Mouse (Mus musculus) mesoderm, embryonic 11.5 days (tissue): ENCODE measurements around the gene Rnf115.
"Not testable (repeated sequence)": the region's sequence is repeated elsewhere in the genome, so short reads cannot be mapped to it uniquely, and the experiment has no call there.

ENCODE experiments used
- DNase-seq: peaks from one replicate; pipeline ENCODE4 v3.0.0-alpha.2; 2012; ENCODE audit warnings: low read depth, low spot score

Gene Rnf115

GRCm38 (mm10) chr3:96727343-96727827, at the start of gene Rnf115, which contains the start of gene Polr3c:
TSS of gene Rnf115 (plus strand) at chr3:96727664.
TSS of gene Polr3c (minus strand) at chr3:96727628.
- DNase-seq, result peak; percentile 91

- DNase-seq, result no peak
Measured at GRCm38 (mm10) chr3:96678456-96678855, 49.0 kb upstream of the Rnf115 start.

- no peak for DNase-seq
Measured at GRCm38 (mm10) chr3:96679159-96679674, 48.2 kb upstream of the Rnf115 start.

GRCm38 (mm10) chr3:96680269-96680956, 47.1 kb upstream of the Rnf115 start:
- no peak for DNase-seq

GRCm38 (mm10) chr3:96683496-96683895, 44.0 kb upstream of the Rnf115 start:
- DNase-seq, result no peak

DNA sequence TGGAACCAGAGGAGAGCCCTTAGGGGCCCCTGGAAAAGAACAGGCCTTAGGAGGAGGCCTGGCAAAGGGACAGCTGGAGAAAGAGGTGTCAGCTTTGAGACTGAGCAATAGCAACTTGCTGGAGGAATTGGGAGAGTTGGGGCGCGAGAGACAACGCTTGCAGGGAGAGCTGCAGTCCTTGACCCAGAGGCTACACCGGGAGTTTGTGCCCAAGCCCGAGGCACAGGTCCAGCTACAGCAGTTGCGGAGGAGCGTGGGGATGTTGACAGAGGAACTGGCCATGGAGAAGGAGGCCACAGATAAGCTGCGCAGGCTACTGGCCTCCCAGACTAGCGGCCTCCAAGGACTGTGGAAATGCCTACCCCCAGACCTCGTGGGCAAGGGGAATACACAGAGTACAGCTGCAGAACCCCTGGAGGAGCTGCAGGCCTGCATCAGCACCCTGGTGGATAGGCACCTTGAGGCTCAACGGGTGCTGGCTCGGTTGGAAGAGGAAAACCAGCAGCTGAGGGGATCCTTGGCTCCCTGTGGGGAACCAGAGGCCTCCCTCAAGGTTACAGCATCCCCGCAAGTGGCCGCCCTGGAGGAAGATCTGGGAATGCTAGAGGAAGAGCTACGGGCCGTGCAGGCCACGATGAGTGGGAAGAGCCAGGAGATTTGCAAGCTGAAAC, 43.2 kb upstream of the Rnf115 start:
- DNase-seq, result no peak

GRCm38 (mm10) chr3:96684822-96685156, 42.7 kb upstream of the Rnf115 start:
- no peak for DNase-seq

DNA sequence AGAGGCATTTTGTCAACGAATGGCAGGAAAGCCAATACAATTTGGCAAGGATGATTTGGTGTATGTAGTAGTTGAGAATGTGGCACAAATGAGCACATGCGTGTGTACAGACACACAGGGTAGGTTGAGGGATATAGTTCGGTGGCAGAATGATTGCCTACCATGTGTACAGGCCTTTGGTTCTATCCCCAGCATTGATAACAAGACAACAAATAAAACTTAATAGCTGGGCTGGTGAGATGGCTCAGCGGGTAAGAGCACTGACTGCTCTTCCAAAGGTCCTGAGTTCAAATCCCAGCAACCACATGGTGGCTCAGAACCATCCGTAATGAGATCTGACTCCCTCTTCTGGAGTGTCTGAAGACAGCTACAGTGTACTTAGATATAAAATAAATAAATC, 41.4 kb upstream of the Rnf115 start:
- DNase-seq, result not testable (repeated sequence)

- DNase-seq, result no peak
Measured at GRCm38 (mm10) chr3:96688854-96689253, 38.6 kb upstream of the Rnf115 start.

DNA sequence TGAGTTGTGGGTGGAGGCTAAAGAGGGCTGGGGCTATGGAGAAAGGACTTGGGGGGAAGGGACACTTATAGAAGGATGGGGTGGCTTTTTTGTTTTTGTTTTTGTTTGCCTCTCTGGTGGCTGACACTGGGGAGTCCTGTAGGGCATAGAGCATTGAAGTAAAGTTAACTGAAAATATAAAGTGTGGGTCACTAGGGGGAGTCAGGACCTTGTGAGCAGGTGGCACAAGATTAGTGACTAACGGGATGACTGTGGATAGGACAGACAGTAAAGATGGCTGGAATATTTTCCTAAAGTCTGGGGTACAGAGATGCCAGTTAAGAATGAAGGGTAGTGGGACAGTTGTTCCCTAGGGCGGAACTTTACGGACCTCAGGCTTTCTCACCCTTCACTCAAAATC, 37.2 kb upstream of the Rnf115 start:
- no peak for DNase-seq

GRCm38 (mm10) chr3:96692506-96692905, 35.0 kb upstream of the Rnf115 start:
- no peak for DNase-seq

- DNase-seq, result no peak
Measured at GRCm38 (mm10) chr3:96693579-96693978, 33.9 kb upstream of the Rnf115 start.

DNA sequence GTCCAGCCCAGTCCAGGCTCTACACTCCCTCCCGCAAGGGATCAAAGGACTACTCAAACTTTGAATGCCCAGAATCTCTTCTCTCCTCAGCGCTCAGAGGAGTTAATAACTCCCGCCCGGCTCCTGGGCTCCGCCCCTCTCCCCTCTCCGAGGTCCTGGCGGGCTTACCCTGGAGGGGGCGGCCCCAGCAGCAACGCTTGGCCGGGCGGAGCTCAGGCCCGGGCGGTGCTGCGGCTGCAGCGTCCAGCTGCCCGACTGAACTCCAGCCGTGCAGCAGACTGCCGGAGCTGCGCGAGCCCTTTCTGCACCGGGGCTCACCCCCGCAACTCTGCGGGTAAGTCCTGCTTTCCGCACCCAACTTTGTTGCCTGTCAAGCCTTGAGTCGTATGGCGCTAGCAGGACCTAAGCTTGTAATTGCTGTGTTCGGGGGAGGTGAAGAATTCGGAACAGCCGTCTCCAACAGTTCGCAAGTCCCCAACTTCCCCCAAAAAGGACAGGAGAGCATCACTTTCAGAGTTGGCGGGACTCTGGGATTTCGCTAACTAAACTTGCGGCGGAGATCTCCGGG, 31.2 kb upstream of the Rnf115 start, which contains the start of gene Pias3:
TSS of gene Pias3 (plus strand) at position 187 of the 568 bp plus-strand sequence.
- DNase-seq, result peak; percentile 84

DNA sequence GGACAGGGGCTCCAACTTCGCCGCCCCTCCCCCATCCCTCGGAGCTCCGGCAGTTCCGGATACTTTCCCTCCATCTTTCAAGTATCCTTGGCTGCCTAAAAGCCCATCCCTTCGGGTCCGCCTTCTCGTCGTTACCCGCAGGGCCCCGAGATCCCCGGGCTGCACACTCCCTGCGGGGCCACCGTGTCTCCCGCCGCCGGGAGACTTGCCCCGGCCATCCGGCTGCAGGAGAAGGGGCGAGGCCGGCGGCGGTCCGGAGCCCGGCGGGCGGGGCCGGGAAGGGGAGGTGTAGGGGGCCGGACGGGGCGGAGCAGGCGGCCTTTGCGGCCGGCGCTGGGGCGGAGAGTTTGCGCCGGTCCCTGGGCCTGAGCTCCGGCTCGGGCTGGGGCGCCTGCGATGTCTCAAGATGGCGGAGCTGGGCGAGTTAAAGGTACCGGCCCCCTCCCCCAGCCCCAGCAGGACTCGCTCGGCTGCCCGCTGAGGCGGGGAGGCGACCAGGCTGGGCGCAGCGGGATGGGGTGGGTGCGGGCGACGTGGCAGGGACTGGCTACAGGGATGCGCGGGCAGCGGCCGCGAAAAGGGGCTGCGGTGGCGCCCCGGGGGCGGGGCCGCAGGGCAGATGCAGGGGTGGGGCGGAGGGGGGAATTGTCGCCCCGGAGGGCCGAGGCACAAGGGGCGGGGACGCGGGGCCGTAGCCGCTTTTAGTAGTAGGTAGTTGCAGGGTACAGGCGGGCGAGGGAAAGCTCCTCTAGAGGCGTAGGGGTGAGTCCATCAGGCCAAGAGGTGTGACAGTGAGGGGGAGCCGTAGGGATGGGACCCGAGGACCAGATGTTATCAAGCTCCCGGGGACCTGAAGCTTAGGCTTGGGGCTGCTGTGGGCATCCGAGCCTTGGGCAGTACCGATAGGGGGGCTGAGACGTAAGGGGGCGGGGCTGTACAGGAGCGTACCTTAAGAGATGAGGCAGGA, 30.4 kb upstream of the Rnf115 start:
- DNase-seq, result peak; percentile 92

- no peak for DNase-seq
Measured at GRCm38 (mm10) chr3:96698993-96699690, 28.3 kb upstream of the Rnf115 start.

DNA sequence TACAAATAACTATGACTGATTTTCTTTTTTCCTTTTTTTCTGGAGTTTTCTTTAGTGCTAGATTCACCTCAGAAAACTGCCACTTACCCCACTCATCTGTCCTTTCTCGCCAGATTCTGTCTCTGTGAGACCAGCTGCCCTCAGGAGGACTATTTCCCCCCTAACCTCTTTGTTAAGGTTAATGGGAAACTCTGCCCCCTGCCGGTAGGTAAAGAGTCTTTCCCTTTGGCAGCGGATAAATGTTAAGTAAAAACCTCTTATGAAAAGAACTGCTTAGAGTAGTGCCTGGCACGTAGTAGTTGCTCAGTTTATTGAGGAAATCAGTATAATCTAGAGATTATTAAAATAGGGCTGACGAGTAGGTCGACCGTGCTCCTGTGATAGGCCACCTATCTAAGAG, 27.1 kb upstream of the Rnf115 start:
- DNase-seq, result peak; percentile 56

GRCm38 (mm10) chr3:96701003-96701402, 26.5 kb upstream of the Rnf115 start:
- no peak for DNase-seq

DNA sequence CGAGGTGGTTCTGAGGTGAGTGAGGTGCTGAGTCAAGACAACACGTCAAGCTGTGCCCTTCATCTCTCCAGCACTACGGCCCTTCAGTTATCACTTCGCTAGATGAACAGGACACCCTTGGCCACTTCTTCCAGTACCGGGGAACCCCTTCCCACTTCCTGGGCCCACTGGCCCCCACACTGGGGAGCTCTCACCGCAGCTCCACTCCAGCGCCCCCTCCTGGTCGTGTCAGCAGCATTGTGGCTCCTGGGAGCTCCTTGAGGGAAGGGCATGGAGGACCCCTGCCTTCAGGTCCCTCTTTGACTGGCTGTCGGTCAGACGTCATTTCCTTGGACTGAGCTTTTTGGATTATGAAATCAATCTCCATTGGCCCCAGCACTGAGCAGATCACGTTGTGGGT, 22.7 kb upstream of the Rnf115 start:
- DNase-seq, result no peak

DNA sequence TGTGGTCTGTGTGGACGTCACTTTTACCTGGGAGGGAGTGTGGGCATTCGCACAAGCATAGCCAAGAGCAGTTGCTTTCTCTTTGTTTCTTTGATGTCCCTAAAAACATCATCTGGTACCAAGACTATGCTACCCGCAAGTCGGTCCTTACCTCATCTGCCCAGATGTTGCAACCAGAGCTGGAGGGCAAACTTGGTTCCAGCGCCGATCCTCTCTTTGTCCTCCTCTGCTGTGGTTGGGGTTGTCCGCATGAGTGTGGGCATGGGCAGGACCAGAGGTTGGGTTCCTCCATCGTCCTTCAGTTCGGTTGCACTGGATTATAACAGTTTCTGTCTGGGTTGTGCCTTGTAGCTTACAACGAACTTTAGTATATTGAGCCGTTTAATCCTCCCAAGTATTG, 21.2 kb upstream of the Rnf115 start:
- no peak for DNase-seq

DNA sequence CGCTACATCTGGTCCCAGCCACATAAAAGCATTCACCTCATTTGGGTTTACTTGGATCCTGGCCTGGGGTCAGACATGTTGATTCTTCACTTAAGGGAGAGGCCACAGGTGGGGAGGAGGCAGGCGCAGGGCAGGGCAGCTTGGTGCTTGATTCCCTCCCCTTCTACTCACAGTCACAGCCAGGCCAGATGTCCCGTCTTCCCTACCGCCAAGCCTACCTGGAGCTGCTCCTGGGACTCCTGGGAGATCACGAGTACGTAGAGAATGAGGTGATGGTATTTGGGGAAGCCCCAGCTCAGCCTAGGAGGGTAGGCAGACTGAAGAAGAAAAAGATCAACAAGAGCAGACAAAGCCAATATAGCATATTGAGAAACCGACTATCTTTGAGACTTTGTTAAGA, 20.5 kb upstream of the Rnf115 start:
- DNase-seq, result no peak
